ENCODE assay signal across 8 mouse cellular contexts in genomic region chr10:19848928-19849770, GRCm38 (mm10). TPM values are rescaled to one million over a fixed set of nuclear protein-coding genes. Genes with fewer than 3 reads are reported as not detected.
DNase-seq lines count a peak whose midpoint lies in the region; ATAC-seq lines count a peak whose summit lies in the region.

No protein-coding gene starts in this region.

- 7% methylated on average over 44 of the region's 44 CpGs for WGBS in intestine, embryonic 15.5 days

- no peak overlapping the region for H3K27ac ChIP-seq in intestine, embryonic 15.5 days

- no peak for ATAC-seq in intestine, embryonic 15.5 days

- DNase-seq in cerebellum, postnatal 10 days, result peak; percentile 48 to 53
- DNase-seq in cerebellum, adult 8-10 months, result no peak
- peak; percentile 14 for DNase-seq in right cerebral cortex, postnatal 4 days
- no peak for DNase-seq in right cerebral cortex, adult 18-20 months
- peak; percentile 23 for DNase-seq in retina, embryonic 14.5 days (ENCODE audit: low spot score)
- no peak for DNase-seq in frontal cortex, postnatal 14 days (ENCODE audit: low spot score in 2 of 2)
- DNase-seq in left cerebral cortex, adult 11 months (ENCODE audit: low spot score), result no peak

- H3K9me3 ChIP-seq in intestine, embryonic 15.5 days, result no peaks in the 10 kb centered on the region

- H3K36me3 ChIP-seq in intestine, embryonic 15.5 days, result no peaks in the 10 kb centered on the region

- peak overlapping the region; percentile 99 for H3K4me2 ChIP-seq in intestine, embryonic 15.5 days (replicated peaks)

- peaks cover 26% of the 10 kb centered on the region for H3K4me1 ChIP-seq in intestine, embryonic 15.5 days (replicated peaks)

- H3K4me3 ChIP-seq in intestine, embryonic 15.5 days (replicated peaks), result peak overlapping the region; percentile 56

- H3K9ac ChIP-seq in intestine, embryonic 15.5 days, result no peak overlapping the region

- peaks cover 44% of the 10 kb centered on the region for H3K27me3 ChIP-seq in intestine, embryonic 15.5 days (replicated peaks)

RNA-seq across cellular contexts. Expression of gene Slc35d3, which starts 2.1 kb away (rescaled TPM):
- polyA plus RNA-seq in intestine, embryonic 15.5 days (2015; fragmentation: Nextera tagmentation; extraction: Ambion mirVana), result 0.52 and 0.77 TPM in 2 replicates

RNA-seq across cellular contexts. Expression of gene Pex7, which starts 58.3 kb away (rescaled TPM):
- 48.8 and 50.3 TPM in 2 replicates for polyA plus RNA-seq in intestine, embryonic 15.5 days (2015; fragmentation: Nextera tagmentation; extraction: Ambion mirVana)

Comparison
In these comparisons a context has a peak if more than half of its experiments do, and no peak if none do; other contexts are left out.
1. DNase-seq: peak in cerebellum, postnatal 10 days (2 of 2), right cerebral cortex, postnatal 4 days (single experiment) and retina, embryonic 14.5 days (single experiment); none in cerebellum, adult 8-10 months (single experiment), right cerebral cortex, adult 18-20 months (single experiment), frontal cortex, postnatal 14 days (0 of 2) and left cerebral cortex, adult 11 months (single experiment).